Comparison of ENCODE assay signal across 11 mouse cellular contexts in the genomic region with DNA sequence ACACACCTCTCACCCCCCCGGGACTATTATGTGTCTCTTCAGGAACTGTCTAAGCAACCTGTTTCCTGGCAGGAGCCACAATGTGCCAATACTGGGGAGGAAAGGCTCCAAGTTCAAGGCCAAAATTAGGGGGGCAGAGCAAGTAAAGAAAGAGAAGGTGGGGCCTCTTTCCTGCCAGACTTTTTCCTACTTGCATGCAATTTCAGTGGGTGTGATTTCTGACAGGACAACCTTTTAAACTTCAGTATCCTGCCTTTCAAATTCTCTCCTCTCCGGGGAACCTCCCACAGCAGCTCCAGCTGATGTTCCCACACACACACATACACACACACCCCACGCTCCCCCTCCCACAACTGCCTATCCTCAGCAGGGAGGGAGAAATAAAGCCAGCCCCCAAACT.
DNase-seq lines count a peak whose midpoint lies in the region; ATAC-seq lines count a peak whose summit lies in the region.
"Had no signal": no experiment of that assay in that cellular context is flagged by ENCODE, and none has a peak within 500 bp of the region (broad histone marks: within the 10 kb centered on the region; RNA-seq: fewer than 3 reads in every experiment).

No protein-coding gene starts in this region.

- 52% methylated on average over 3 of the region's 3 CpGs for WGBS in heart, embryonic 11.5 days (ENCODE audit: insufficient replicate concordance)
- WGBS in heart, embryonic 15.5 days = 63% methylated on average over 3 of the region's 3 CpGs

- no peaks in the 10 kb centered on the region for H3K36me3 ChIP-seq in heart, embryonic 11.5 days (ENCODE audit: control insufficient read depth, insufficient read depth, low read length)
- H3K36me3 ChIP-seq in heart, embryonic 15.5 days = no peaks in the 10 kb centered on the region

- H3K4me1 ChIP-seq in heart, embryonic 11.5 days (ENCODE audit: control insufficient read depth, insufficient read depth, low read length) = no peaks in the 10 kb centered on the region
- peaks cover 15% of the 10 kb centered on the region for H3K4me1 ChIP-seq in heart, embryonic 15.5 days (replicated peaks)

- no peak for ATAC-seq in heart, embryonic 11.5 days (replicated peaks; ENCODE audit: insufficient number of reproducible peaks, low FRiP score, low TSS enrichment)
- peak; percentile 59 for ATAC-seq in heart, embryonic 15.5 days (replicated peaks; ENCODE audit: insufficient number of reproducible peaks, insufficient read depth, low FRiP score, low read depth)

- H3K4me2 ChIP-seq in heart, embryonic 11.5 days = no peak overlapping the region
- no peak overlapping the region for H3K4me2 ChIP-seq in heart, embryonic 15.5 days

- no peak overlapping the region for H3K4me3 ChIP-seq in heart, embryonic 11.5 days (ENCODE audit: low read depth, low read length)
- H3K4me3 ChIP-seq in heart, embryonic 15.5 days = no peak overlapping the region

- H3K9ac ChIP-seq in heart, embryonic 11.5 days (ENCODE audit: low read depth, low read length) = no peak overlapping the region
- H3K9ac ChIP-seq in heart, embryonic 15.5 days = no peak overlapping the region

- H3K9me3 ChIP-seq in heart, embryonic 11.5 days (replicated peaks; ENCODE audit: control insufficient read depth, low read length) = no peaks in the 10 kb centered on the region
- no peaks in the 10 kb centered on the region for H3K9me3 ChIP-seq in heart, embryonic 15.5 days (replicated peaks)

- H3K27ac ChIP-seq in heart, embryonic 11.5 days (ENCODE audit: low read depth, low read length) = no peak overlapping the region
- H3K27ac ChIP-seq in heart, embryonic 15.5 days = peak overlapping the region; percentile 73

- peak; percentile 48 to 81 for DNase-seq in heart, adult 18-20 months
- peak; percentile 12 for DNase-seq in adrenal gland, postnatal 25 days
- peak; percentile 61 for DNase-seq in kidney, postnatal 10 days
- no peak for DNase-seq in spleen, adult 18-20 months
- DNase-seq in neural tube, embryonic 10.5 days (ENCODE audit: extremely low spot score, low spot score) = no peak
- no peak for DNase-seq in thymus, postnatal 36 days
- DNase-seq: cerebellum, adult 9-10 months; lung, adult 2 months had no signal

- H3K27me3 ChIP-seq in heart, embryonic 11.5 days (ENCODE audit: control insufficient read depth, insufficient read depth, low read length) = no peaks in the 10 kb centered on the region
- no peaks in the 10 kb centered on the region for H3K27me3 ChIP-seq in heart, embryonic 15.5 days
- H3K27me3 ChIP-seq: CH12.LX had no signal

Comparison
In these comparisons a context has a peak if more than half of its experiments do, and no peak if none do; other contexts are left out.
1. DNase-seq: peak in heart, adult 18-20 months (2 of 2), adrenal gland, postnatal 25 days (single experiment) and kidney, postnatal 10 days (single experiment); none in spleen, adult 18-20 months (0 of 2), neural tube, embryonic 10.5 days (single experiment) and thymus, postnatal 36 days (0 of 2).